Mouse (Mus musculus) midbrain, embryonic 14.5 days (tissue): ENCODE data around the gene Ptger1. TPM values are rescaled to one million over a fixed set of nuclear protein-coding genes. Genes with fewer than 3 reads are reported as not detected.

ENCODE experiments used
- ATAC-seq: fragments of 200-750 bp; cut with Nextera tagmentation; 2 replicates; pipeline ENCODE4 v1.8.0; 2017; ENCODE audit warnings: moderate number of reproducible peaks, moderate library complexity; ENCODE audit not compliant: low FRiP score, low TSS enrichment
- DNase-seq: peaks from one replicate; pipeline ENCODE4 v3.0.0-alpha.2; 2015
- H3K27ac ChIP-seq: fragments of 300-500 bp; sonication (generic); replicated peaks from 2 replicates; pipeline ENCODE4 v1.5.1; 2014; ENCODE audit warnings: mild to moderate bottlenecking, low read depth, low read length, moderate library complexity
- H3K27me3 ChIP-seq: fragments of 300-500 bp; sonication (generic); 2 replicates; pipeline ENCODE4 v1.6.1; 2014; ENCODE audit warnings: low read length, control low read depth, mixed read lengths; ENCODE audit not compliant: control insufficient read depth, insufficient read depth
- H3K36me3 ChIP-seq: fragments of 300-500 bp; sonication (generic); 2 replicates; pipeline ENCODE4 v1.6.1; 2014; ENCODE audit warnings: low read length, control low read depth; ENCODE audit not compliant: control insufficient read depth, insufficient read depth
- H3K4me1 ChIP-seq: fragments of 300-500 bp; sonication (generic); 2 replicates; pipeline ENCODE4 v1.6.1; 2014; ENCODE audit warnings: mild to moderate bottlenecking, antibody characterized with exemption, low read length, control low read depth; ENCODE audit not compliant: control insufficient read depth, insufficient read depth
- H3K4me2 ChIP-seq: fragments of 300-500 bp; sonication (generic); 2 replicates; pipeline ENCODE4 v1.6.1; 2014; ENCODE audit warnings: mild to moderate bottlenecking, low read length, moderate library complexity
- H3K4me3 ChIP-seq: fragments of 300-500 bp; sonication (generic); replicated peaks from 2 replicates; pipeline ENCODE4 v1.5.1; 2014; ENCODE audit warnings: low read depth, low read length
- H3K9ac ChIP-seq: fragments of 300-500 bp; sonication (generic); replicated peaks from 2 replicates; pipeline ENCODE4 v1.6.1; 2014; ENCODE audit warnings: mild to moderate bottlenecking, low read length, moderate library complexity
- H3K9me3 ChIP-seq: fragments of 300-500 bp; sonication (generic); 2 replicates; pipeline ENCODE4 v1.6.1; 2016; ENCODE audit warnings: low read length, control low read depth, mixed read lengths; ENCODE audit not compliant: control insufficient read depth
- WGBS: fragments of 180-500 bp; shearing (Covaris S2); extraction: QIAGEN DNeasy Blood & Tissue Kit; methylation state at CpG from one replicate; pipeline ENCODE4 v1.1.7; 2014; 5-methylcytosine and 5-hydroxymethylcytosine counted together
- polyA plus RNA-seq: library from polyadenylated mRNA; unstranded; fragments of >200 nt; fragmentation: Nextera tagmentation; extraction: Ambion mirVana; gene quantifications from 2 replicates; pipeline ENCODE4 v1.2.1, GENCODE M21; 2014

Ptger1 gene
- polyA plus RNA-seq, 1 experiment from 2014 or later = 0.72 TPM

- peak overlapping the region; percentile 83 for H3K4me3 ChIP-seq
- H3K9ac ChIP-seq = peak overlapping the region; percentile 95
- 64% methylated on average over 19 of the region's 19 CpGs for WGBS
- H3K4me2 ChIP-seq = peak overlapping the region; percentile 89
- no peak for ATAC-seq
- peak overlapping the region; percentile 76; the same call in 1 of the 2 replicates for H3K27ac ChIP-seq
- H3K36me3 ChIP-seq = peaks cover 3% of the 10 kb centered on the region; the same call in 1 of the 2 replicates
- peaks cover 11% of the 10 kb centered on the region; the same call in 1 of the 2 replicates for H3K4me1 ChIP-seq
- H3K27me3 ChIP-seq = no peaks in the 10 kb centered on the region
- no peak for DNase-seq
- H3K9me3 ChIP-seq = no peaks in the 10 kb centered on the region
Observed at GRCm38 (mm10) chr8:83697374-83698220, 31.1 kb downstream of the Ptger1 start.

- peaks cover 11% of the 10 kb centered on the region; the same call in 1 of the 2 replicates for H3K4me1 ChIP-seq
- no peaks in the 10 kb centered on the region for H3K27me3 ChIP-seq
- WGBS = 4% methylated on average over 15 of the region's 15 CpGs
- H3K4me2 ChIP-seq = peak overlapping the region; percentile 89
- DNase-seq (peak; percentile 61), ATAC-seq (peak; percentile 3; the same call in 1 of the 2 replicates)
- peak overlapping the region; percentile 76 for H3K27ac ChIP-seq
- H3K9me3 ChIP-seq = no peaks in the 10 kb centered on the region
- peak overlapping the region; percentile 95 for H3K9ac ChIP-seq
- H3K4me3 ChIP-seq = peak overlapping the region; percentile 83
- H3K36me3 ChIP-seq = no peaks in the 10 kb centered on the region
Observed at GRCm38 (mm10) chr8:83698291-83698660, 31.8 kb downstream of the Ptger1 start.

GRCm38 (mm10) chr8:83698661-83699453 lies 32.4 kb downstream of the Ptger1 start, which contains the start of gene Pkn1:
TSS of gene Pkn1 (minus strand) at chr8:83699179.
- peaks cover 11% of the 10 kb centered on the region; the same call in 1 of the 2 replicates for H3K4me1 ChIP-seq
- no peaks in the 10 kb centered on the region for H3K9me3 ChIP-seq
- peak within 1 kb of the TSS; percentile 83 for H3K4me3 ChIP-seq
- peak; percentile 89 for ATAC-seq
- under 1% methylated on average over 71 of the region's 85 CpGs for WGBS
- H3K27ac ChIP-seq = peak within 1 kb of the TSS; percentile 76
- peak within 1 kb of the TSS; percentile 89 for H3K4me2 ChIP-seq
- no peaks in the 10 kb centered on the region for H3K36me3 ChIP-seq
- peak within 1 kb of the TSS; percentile 95 for H3K9ac ChIP-seq
- peak; percentile 87 for DNase-seq
- no peaks in the 10 kb centered on the region for H3K27me3 ChIP-seq

GRCm38 (mm10) chr8:83699566-83699965 lies 33.1 kb downstream of the Ptger1 start:
- Histone ChIP-seq H3K4me1 (peaks cover 11% of the 10 kb centered on the region; the same call in 1 of the 2 replicates), H3K27me3 (no peaks in the 10 kb centered on the region), H3K27ac (no peak overlapping the region; the same call in 1 of the 2 replicates), H3K4me2 (peak overlapping the region; percentile 89), H3K9me3 (no peaks in the 10 kb centered on the region), H3K36me3 (no peaks in the 10 kb centered on the region), H3K4me3 (peak overlapping the region; percentile 83), H3K9ac (peak overlapping the region; percentile 95)
- ATAC-seq (no peak), DNase-seq (peak; percentile 15)
- WGBS = 48% methylated on average over 9 of the region's 9 CpGs

DNA sequence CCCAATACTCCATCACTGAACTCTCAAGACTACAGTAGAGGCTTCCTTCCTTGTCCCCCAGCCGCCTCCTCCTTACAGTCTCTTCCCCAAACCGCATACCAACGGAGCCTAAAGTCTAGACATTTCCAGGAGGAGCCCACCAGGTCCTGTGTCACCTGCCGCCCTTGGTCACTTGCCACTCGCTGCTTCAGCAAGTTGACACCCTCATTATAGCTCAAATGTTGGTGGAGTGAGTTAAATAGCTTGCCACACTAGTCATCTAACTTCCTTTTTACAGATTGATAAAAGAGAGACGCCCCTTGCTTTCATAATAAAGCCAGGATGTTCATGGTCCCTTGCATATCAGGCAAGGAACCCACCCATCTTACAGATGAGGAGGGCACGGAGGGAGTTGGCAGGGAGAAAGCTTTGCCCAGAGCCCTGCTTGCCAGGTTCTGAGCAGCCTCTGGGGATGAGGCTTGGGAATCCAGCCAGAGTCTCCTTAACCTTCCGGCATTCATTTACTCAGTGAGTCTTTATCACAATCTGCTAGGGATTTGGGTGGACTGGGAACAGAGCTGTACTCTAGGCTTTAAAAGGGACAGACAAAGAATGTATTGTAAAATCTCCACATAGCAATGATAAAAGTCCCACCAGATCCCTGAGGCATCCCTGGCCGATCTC lies 34.1 kb downstream of the Ptger1 start:
- Histone ChIP-seq H3K27ac (no peak overlapping the region), H3K9me3 (no peaks in the 10 kb centered on the region), H3K4me2 (no peak overlapping the region), H3K36me3 (no peaks in the 10 kb centered on the region), H3K4me3 (no peak overlapping the region), H3K9ac (0 out of 2 replicates have a peak overlapping the region, but pooled peaks have one; percentile 1), H3K27me3 (no peaks in the 10 kb centered on the region), H3K4me1 (peaks cover 11% of the 10 kb centered on the region; the same call in 1 of the 2 replicates)
- ATAC-seq = no peak
- DNase-seq = no peak
- 85% methylated on average over 9 of the region's 9 CpGs for WGBS

- ATAC-seq (no peak), DNase-seq (no peak)
- 86% methylated on average over 4 of the region's 4 CpGs for WGBS
- H3K36me3 ChIP-seq = no peaks in the 10 kb centered on the region
- H3K4me2 ChIP-seq = no peak overlapping the region
- H3K27me3 ChIP-seq = no peaks in the 10 kb centered on the region
- H3K27ac ChIP-seq = no peak overlapping the region
- H3K4me3 ChIP-seq = no peak overlapping the region
- H3K4me1 ChIP-seq = 0 out of 2 replicates have a peak, but pooled peaks cover 3% of the 10 kb centered on the region
- no peaks in the 10 kb centered on the region for H3K9me3 ChIP-seq
- H3K9ac ChIP-seq = no peak overlapping the region
Observed at GRCm38 (mm10) chr8:83703426-83703825, 36.9 kb downstream of the Ptger1 start.

- H3K9me3 ChIP-seq = no peaks in the 10 kb centered on the region
- H3K4me3 ChIP-seq = no peak overlapping the region
- DNase-seq = no peak
- no peaks in the 10 kb centered on the region for H3K4me1 ChIP-seq
- no peak overlapping the region for H3K27ac ChIP-seq
- 57% methylated on average over 5 of the region's 5 CpGs for WGBS
- no peak overlapping the region for H3K9ac ChIP-seq
- no peaks in the 10 kb centered on the region for H3K27me3 ChIP-seq
- H3K4me2 ChIP-seq = no peak overlapping the region
- no peaks in the 10 kb centered on the region for H3K36me3 ChIP-seq
- ATAC-seq = no peak
Observed at GRCm38 (mm10) chr8:83706411-83706810, 39.9 kb downstream of the Ptger1 start.

DNA sequence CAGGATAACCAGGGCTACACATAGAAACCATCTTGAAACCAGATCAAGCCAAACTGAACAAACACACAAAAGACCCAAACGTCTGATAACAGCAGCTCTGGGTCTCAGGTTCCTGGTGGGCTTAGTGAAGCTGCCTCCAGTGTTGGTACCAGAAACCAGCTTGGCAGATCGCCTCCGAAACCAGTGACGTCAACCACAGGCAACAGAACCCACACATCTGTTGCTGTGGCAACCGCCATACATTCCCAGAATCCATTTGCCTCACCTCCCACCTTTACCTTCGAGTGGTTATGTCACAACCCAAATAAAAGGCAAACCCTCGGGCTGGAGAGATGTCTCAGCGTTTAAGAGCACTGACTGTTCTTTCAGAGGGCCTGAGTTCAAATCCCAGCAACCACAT lies 41.1 kb downstream of the Ptger1 start:
- Histone ChIP-seq H3K27me3 (no peaks in the 10 kb centered on the region), H3K4me3 (no peak overlapping the region), H3K9me3 (no peaks in the 10 kb centered on the region), H3K9ac (no peak overlapping the region), H3K27ac (no peak overlapping the region), H3K36me3 (no peaks in the 10 kb centered on the region), H3K4me1 (no peaks in the 10 kb centered on the region), H3K4me2 (no peak overlapping the region)
- ATAC-seq (no peak), DNase-seq (no peak)
- 77% methylated on average over 8 of the region's 8 CpGs for WGBS
